Mouse (Mus musculus): ENCODE data around the gene Abl2. TPM values are rescaled to one million over a fixed set of nuclear protein-coding genes. Genes with fewer than 3 reads are reported as not detected.

The Abl2 gene
- total RNA-seq, 2 experiments from 2014 or later: 1.3 to 5.4 TPM

Other genes with a start within 250 kb of the Abl2 start
- gene Nphs2, start 248.1 kb upstream of the Abl2 start, total RNA-seq (2015; ENCODE audit: low replicate concordance): not detected in 2 replicates
- gene Nphs2, start 248.1 kb upstream of the Abl2 start, total RNA-seq (2017; ENCODE audit: low replicate concordance): not detected in 2 replicates
- 389 and 586 TPM in 2 replicates for gene Gm2000, start 192.7 kb upstream of the Abl2 start, total RNA-seq (2015; ENCODE audit: low replicate concordance)
- gene Gm2000, start 192.7 kb upstream of the Abl2 start, total RNA-seq (2017; ENCODE audit: low replicate concordance): 571 and 609 TPM in 2 replicates
- gene Axdnd1, start 137.6 kb upstream of the Abl2 start, total RNA-seq (2015; ENCODE audit: low replicate concordance): not detected in 2 replicates
- gene Axdnd1, start 137.6 kb upstream of the Abl2 start, total RNA-seq (2017; ENCODE audit: low replicate concordance): not detected in 2 replicates
- gene Soat1, start 84.5 kb upstream of the Abl2 start, total RNA-seq (2015; ENCODE audit: low replicate concordance): 13.3 and 15.1 TPM in 2 replicates
- gene Soat1, start 84.5 kb upstream of the Abl2 start, total RNA-seq (2017; ENCODE audit: low replicate concordance): 6.5 and 8.6 TPM in 2 replicates
- gene Gm10031, start 34.8 kb upstream of the Abl2 start, total RNA-seq (2015; ENCODE audit: low replicate concordance): 0.72 and 1.7 TPM in 2 replicates
- gene Gm10031, start 34.8 kb upstream of the Abl2 start, total RNA-seq (2017; ENCODE audit: low replicate concordance): 4.8 and 8.1 TPM in 2 replicates
- 3.2 and 5.4 TPM in 2 replicates for gene Tor3a, start 115.6 kb downstream of the Abl2 start, total RNA-seq (2015; ENCODE audit: low replicate concordance)
- 4.1 and 10.4 TPM in 2 replicates for gene Tor3a, start 115.6 kb downstream of the Abl2 start, total RNA-seq (2017; ENCODE audit: low replicate concordance)
- 23.9 and 25.6 TPM in 2 replicates for gene Fam20b, start 160.3 kb downstream of the Abl2 start, total RNA-seq (2015; ENCODE audit: low replicate concordance)
- 39.8 and 41.6 TPM in 2 replicates for gene Fam20b, start 160.3 kb downstream of the Abl2 start, total RNA-seq (2017; ENCODE audit: low replicate concordance)